Mouse (Mus musculus): ENCODE data around the gene BC051142.
"Not testable (repeated sequence)": the region's sequence is repeated elsewhere in the genome, so short reads cannot be mapped to it uniquely, and the experiment has no call there.

The BC051142 gene

DNA sequence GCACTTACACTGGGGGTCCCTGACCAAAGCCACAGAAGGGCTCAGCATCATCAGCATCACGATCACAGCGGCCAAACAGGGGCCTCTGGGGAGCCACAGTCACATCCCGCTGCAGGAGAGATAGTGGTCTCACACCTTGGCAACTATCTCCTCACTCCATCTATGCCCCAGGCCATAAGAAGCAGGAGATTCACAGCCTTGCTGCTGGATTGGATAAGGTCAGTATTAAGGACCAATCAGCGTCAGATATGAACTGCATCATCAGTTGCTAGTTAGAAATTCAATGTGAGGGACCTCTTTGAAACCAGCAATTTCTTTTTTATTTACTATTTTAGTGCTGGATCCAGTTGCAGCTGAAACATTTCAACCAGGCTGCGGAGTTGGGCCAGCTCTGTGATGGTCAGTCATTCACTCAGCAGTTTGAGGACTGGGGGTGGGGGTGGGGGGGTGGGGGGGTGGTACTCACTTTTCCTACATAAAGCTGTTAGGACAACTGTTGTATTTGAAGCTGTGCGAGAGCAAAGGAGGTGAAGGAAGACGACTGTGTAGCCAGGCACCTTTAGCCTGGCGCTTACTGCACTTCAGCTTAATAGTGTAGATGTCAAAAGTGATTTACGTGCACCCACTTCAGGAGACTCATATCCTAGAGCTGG lies 436 bp upstream of the BC051142 start:
- peak; percentile 68 to 80 for DNase-seq (ENCODE audit: low spot score in 2 of 2)

DNA sequence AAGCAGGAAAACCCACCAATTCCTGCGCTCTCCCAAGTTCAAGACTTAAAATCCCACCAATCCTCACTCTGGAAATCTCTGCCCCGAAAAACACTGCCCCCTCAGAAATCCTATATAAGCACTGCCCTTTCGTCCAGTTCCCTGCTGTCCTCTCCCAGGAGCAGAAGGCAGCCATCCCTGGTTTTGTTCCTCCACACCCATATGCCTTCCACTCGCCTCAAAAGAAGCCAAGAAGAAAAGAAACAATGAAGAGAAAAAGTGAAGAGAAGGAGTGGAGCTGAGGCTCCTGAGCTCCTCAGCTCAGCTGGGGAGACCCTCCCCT lies 735 bp downstream of the BC051142 start:
- DNase-seq (ENCODE audit: low spot score in 2 of 2): no peak

DNA sequence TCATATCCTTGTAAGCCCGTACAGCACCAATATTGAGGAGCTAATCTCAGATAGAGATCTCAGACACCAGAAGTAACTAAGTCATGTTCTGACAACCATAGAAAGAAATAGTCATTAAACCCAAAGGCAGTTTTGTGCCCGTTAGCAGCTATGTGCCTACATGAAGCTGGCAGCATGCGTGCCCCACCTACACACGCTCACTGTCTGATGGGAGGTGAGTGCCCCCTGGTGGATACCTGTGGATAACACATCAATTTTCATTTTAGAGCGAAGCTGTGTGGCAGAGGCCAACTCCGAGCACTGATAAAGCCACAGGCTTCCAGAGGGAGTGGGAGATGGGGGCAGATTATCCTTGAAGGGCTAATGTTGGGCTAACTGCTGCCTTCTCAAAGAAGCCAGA lies 12.5 kb downstream of the BC051142 start:
- DNase-seq (ENCODE audit: low spot score in 2 of 2): peak; percentile 74 to 81

DNA sequence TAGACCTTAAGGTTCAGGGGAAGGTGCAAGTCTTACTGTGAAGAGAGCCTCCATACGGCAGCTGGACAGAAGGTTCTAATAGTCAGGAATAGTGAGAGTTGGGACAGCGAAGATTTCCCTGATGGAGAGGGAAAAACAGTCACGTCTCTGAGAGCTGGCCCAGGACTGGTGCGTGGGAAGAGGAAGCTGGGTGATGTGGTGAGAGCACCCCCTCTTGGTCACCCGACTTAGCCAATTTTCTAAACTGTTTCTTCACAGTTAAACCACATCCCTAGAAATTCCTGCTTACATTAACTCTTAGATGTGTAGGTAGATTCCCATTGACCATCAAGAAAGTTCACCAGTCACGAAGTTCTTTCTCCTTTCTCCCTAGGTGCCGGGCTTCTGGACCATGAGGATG lies 21.4 kb downstream of the BC051142 start:
- DNase-seq (ENCODE audit: low spot score in 2 of 2): no peak

DNA sequence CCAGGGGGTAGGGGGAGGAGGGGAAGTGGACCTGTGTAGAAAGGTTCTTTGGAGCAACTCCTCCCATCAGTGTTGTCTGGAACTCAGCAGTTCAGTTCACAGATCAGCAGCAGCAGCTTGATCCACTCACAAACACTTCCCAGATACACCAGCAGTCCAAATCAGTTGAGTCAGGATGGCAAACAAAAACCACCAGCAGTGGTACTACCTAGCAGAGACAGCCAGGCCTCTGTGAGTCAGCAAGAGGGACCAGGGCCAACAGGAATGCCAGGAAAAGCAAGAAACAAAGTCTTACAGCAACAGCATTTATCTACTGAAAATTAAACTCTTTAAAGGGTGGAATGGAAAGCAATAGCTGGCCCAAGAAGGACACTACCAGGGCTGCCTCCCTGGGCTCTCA lies 29.0 kb downstream of the BC051142 start:
- DNase-seq (ENCODE audit: low spot score in 2 of 2): no peak

DNA sequence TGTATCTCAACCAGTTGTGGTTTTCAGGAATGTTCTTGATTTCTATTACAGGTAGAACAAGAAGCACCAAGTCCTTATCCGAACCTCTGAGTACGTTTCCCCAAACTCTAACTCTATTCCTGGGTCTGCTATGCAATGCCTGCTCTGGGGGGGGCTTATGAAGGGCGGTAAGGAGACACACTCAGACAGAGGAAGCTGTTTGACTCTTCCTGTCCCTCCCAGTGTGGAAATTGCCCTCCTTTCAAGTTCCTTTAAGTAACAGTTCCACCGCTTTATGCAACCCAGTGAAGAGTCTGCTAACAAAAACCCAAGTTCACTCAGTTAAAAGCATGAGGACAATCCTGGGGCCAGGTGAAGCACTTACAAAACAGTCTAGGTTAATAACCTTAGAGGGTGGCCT lies 38.5 kb downstream of the BC051142 start:
- DNase-seq (ENCODE audit: low spot score in 2 of 2): no peak

DNA sequence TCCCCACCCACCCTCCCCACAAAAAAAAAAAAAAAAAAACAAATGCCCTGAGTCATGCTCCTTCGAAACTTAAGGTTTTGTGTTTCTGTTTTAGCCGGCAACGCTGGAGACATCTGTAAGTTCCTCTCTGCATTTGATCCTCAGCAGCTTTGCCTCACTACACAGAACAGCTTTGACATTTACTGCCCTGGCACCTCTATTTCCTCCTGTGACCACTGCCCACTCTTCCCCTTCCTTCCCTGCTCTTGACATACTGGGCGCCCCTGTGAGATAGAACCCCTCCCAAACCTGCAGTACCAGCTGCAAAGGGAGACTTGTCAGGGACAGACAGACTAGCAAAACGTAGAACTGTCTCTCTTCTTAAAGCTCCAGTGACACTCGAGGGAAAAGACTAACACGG lies 39.0 kb downstream of the BC051142 start:
- no peak for DNase-seq (ENCODE audit: low spot score in 2 of 2)

DNA sequence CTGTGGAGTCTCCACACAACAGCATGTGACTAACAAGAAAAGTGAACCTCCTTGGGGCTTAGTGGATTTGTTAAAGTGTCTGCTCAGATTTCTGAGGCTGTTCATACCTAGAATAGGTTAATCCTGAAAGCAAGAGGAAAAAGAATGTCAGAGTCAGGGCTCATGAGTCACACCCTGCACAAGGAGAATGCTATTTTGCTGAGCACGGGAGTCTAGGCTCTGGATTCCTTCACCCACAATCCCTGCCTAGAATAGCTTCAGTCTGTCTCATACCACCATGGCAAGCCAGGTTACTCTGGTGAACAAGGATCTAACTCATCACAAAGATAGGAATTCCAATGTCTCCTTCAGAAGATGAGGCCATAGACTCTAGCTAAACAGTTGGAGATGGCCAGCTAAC lies 40.0 kb downstream of the BC051142 start:
- no peak for DNase-seq (ENCODE audit: low spot score in 2 of 2)

DNA sequence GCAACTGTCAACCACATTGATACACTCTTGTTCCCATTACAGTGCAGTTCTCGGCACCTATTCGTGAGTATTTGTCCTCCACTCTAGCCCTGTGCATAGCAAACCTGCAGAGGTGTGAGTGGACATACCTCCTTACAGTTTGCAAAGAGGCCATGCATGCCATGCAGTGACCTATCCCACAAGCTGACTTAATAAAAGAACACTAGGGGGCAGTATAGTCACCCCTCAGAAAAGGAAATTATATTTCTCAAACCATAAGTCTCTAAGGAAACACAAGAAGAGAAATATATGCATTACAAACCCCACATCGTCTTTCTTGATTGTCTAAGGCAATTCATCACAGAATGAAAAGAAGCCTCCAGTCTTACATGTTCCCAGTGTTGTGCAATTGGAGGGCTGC lies 41.2 kb downstream of the BC051142 start:
- DNase-seq (ENCODE audit: low spot score in 2 of 2): no peak

DNA sequence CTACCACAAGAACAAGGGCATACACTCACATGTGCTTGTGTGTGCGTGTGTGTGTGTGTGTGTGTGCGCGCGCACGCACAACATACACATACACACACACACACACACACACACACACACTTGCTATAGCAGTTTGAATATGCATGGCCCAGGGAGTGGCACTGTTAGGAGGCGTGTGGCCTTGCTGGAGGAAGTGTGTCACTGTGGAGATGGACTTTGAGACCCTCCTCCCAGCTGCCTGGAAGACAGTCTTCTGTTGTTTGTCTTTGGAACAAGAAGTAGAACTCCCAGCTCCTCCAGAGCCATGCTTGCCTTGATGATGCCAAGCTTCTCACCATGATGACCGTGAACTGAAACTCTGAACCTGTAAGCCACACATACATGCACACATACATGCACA lies 43.4 kb downstream of the BC051142 start:
- DNase-seq (ENCODE audit: low spot score in 2 of 2): no peak

DNA sequence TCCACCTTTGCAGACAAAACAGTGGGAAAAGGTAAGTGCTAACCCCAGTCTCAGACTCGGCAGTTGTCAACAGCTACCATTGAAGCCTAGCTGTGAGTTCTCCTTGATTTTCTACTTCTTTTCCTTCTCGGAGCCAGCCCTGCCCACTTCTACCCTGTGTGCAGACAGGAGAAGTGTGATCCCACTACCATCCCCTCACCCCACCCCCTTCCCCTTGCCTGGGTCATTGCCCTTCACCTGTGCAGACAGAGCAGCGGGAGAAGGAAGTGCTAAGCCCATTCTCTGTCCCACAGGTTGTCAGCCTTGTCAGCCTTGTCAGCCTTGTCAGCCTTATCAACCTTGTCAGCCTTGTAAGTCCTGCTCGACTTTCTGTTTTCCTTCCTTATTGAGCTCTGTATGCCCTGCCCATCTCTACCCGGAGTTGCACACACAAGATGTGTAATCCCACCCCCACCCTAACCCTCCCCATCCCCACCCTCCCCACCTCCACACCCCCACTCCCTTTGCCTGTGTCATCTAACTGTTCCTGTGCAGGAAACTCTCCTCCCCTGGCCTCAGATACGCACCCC lies 49.9 kb downstream of the BC051142 start:
- DNase-seq (ENCODE audit: low spot score in 2 of 2): no peak

DNA sequence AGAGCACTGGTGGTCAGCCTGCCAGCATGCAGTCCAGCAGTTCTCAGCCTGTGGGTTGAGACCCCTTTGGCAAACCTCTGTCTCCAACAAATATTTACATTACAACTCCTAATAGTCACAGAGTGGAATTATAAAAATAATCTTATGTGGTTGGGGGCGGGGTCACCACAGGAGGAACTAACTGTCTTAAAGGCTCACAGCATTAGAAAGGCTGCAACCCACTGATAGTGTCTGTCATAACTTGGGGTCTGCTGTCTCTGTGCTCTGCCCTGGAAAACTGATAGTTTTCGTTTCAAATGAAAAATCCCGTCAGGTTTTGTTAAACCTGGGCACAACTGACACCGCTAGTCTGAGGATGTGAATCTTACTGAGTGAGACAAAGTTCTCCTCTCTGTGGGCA lies 59.0 kb downstream of the BC051142 start:
- DNase-seq (ENCODE audit: low spot score in 2 of 2): no peak

DNA sequence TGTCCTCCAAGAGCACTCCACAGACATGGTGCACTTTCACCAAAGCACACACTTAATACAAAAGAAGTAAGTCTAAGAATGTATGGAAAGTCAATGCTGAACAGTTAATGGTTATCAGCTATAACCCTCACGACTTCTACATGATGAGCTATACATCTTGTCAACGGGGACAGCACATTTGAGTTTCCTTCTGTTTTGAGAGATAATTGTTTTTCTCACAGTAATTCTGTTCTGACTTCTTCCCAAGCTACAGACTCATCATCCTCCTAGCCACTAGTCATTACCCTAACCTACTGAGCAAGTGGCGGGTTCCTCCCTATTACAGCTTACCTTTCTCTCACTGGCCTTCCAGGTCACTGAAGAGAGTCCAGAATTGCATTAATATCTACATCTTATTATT lies 60.6 kb downstream of the BC051142 start:
- DNase-seq (ENCODE audit: low spot score in 2 of 2): no peak

DNA sequence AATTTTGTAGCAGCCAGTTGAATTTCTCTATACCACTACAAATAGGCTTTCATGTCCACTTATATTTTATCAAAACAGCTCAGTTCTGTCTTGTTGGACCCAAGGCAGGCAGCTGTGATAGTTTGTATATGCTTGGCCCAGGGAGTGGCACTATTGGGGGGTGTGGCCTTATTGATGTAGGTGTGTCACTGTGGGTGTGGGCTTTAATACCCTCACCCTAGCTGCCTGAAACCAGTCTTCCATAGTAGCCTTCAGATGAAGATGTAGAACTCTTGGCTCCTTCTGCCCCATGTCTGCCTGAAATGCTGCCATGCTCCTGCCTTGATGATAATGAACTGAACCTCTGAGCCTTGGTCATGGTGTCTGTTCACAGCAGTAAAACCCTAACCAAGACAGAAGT lies 67.3 kb downstream of the BC051142 start:
- DNase-seq (ENCODE audit: low spot score in 2 of 2): not testable (repeated sequence)

DNA sequence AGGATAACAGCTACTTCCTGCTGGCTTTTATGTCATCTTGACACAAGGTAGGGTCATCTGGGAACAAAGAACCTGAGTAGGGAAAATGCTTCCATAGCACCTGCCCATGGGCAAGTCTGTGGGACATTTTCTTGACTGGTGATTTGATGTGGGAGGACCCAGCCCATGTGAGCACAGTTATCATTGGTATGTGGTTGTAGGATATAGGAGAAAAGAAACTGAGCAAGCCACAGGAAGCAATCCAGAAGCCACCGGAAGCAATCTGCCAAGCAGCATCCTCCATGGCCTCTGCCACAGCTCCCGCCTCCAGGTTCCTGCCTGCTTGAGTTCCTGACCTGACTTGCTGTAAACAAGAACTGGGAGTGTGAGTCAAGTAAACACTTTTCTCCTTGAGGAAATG lies 71.9 kb downstream of the BC051142 start:
- no peak for DNase-seq (ENCODE audit: low spot score in 2 of 2)

DNA sequence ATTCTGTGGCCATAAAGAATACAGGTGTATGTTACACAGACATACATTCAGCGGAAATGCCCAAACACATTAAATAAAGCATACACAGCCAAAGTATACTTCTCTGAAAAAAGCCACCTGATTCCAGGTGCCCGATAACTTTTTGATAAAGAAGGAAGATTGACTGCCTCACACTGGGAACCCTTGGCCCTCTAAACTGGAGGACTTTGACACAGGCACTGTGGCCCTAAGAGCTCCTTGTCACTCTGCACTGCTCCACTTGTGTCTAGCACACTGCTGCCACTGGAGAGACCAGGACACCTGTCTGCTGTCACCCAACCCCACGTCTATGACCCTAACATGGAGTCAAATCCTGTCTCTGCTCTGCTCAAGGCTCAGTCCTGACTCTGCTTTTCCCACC lies 76.4 kb downstream of the BC051142 start:
- DNase-seq (ENCODE audit: low spot score in 2 of 2): no peak

DNA sequence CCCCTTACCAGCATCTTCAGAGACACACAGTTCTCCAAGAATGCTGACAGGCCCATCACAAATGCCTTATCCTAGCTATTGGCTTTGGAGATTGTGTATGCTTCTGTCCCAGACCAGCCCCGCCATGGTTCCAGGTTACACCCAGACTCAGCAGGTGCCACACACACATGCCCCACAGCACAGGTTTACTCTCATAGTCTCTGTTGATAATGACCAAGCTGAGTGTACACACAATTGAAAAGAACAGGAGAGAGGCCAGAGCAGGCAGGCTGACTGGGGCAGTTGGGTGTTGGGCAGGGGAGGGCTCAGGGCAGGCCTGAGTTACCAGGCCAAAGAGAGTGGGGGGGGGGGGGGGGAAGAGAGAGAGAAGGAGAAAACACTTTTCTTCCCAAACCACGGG lies 77.8 kb downstream of the BC051142 start:
- DNase-seq (ENCODE audit: low spot score in 2 of 2): no peak

DNA sequence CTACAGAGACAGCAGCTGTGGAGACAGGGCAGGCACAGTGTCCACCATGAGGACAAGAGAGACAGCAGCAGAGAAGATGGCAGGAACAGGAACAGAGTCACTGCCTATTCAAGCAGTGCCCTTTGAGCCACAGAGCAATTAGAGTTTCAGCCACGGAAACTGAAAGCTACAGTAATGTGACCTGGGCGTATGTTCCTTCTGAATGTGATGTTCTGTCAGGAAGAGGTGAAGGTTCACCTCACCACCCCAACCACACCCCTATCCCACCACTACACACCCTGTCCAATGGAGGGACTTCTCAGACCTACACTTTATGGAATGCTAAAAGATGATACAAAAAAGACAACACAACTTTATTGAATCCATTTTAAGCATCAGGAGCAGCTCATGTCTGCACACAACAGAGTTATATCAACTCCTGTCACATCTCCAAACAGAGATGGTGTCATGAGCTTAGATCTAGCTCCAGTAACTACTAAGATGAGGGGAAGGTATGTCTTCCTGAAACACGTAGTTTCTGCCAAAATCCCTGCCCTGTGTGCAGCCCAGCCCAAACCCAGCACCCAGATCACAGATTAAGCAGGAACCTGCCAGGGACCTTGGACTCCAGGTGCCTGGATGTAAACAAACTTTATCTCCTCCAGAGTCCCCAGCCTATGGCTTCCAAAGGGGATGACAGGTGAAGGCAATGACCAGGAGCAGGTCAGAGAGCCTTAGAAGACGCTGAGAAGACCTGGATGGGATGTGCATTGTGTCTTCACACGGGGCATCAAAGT lies 78.8 kb downstream of the BC051142 start, which contains the start of gene Btnl4:
Btnl4 (minus strand) TSS at position 81 of the 776 bp plus-strand sequence.
- DNase-seq (ENCODE audit: low spot score in 2 of 2): not testable (repeated sequence)

DNA sequence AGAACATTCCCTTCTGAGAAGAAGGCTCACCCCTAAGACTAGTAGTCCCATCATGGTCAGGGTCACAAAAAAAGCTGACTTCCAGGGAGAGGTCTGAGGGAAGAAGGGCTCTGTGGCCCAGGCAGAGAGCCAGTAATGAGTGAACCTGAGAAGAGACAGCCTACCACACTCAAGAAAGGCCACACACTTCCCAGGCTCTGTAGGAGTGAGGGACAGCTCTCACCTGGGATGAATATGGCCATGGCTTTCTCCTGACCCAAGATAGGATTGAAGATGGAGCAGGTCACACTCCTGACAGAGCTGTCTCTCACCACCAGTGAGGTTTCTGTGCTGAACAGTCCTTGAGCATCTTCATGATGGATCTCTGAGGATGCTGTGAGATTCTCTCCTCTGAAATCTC lies 94.2 kb downstream of the BC051142 start:
- no peak for DNase-seq (ENCODE audit: low spot score in 2 of 2)

DNA sequence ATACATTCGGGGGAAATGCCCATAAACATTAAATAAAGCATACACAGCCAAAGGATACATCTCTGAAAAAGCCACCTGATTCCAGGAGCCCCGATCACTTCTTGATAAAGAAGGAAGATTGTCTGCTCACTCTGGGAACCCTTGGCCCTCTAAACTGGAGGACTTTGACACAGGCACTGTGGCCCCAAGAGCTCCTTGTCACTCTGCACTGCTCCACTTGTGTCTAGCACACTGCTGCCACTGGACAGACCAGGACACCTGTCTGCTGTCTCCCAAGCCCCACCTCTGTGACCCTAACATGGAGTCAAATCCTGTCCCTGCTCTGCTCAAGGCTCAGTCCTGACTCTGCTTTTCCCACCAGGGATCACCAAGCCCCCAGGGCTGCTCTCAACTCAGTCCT lies 96.5 kb downstream of the BC051142 start:
- not testable (repeated sequence) for DNase-seq (ENCODE audit: low spot score in 2 of 2)

DNA sequence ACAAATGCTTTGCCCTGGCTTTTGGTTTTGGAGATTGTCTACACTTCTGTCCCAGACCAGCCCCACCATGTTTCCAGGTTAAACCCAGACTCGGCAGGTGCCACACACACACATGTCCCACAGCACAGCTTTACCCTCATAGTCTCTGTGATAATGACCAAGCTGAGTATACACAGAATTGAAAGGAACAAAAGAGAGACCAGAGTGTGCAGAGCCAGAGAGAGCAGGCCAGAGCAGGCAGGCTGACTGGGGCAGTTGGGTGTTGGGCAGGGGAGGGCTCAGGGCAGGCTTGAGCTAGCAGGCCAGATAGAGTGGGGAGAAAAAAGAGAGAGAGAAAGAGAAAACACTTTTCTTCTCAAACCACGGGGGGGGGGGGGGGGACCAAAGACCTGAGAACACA lies 97.9 kb downstream of the BC051142 start:
- DNase-seq (ENCODE audit: low spot score in 2 of 2): no peak

DNA sequence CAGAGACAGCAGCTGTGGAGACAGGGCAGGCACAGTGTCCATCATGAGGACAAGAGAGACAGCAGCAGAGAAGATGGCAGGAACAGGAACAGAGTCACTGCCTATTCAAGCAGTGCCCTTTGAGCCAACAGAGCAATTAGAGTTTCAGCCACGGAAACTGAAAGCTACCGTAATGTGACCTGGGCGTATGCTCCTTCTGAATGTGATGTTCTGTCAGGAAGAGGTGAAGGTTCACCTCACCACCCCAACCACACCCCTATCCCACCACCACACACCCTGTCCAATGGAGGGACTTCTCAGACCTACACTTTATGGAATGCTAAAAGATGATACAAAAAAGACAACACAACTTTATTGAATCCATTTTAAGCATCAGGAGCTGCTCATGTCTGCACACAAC lies 98.7 kb downstream of the BC051142 start:
- not testable (repeated sequence) for DNase-seq (ENCODE audit: low spot score in 2 of 2)

DNA sequence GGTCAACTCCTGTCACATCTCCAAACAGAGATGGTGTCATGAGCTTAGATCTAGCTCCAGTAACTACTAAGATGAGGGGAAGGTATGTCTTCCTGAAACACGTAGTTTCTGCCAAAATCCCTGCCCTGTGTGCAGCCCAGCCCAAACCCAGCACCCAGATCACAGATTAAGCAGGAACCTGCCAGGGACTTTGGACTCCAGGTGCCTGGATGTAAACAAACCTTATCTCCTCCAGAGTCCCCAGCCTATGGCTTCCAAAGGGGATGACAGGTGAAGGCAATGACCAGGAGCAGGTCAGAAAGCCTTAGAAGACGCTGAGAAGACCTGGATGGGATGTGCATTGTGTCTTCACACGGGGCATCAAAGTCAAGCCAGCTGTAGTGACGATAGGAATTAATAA lies 99.1 kb downstream of the BC051142 start:
- DNase-seq (ENCODE audit: low spot score in 2 of 2): not testable (repeated sequence)
